Mouse (Mus musculus): ENCODE measurements around the gene Htr2c. TPM values are rescaled to one million over a fixed set of nuclear protein-coding genes. Genes with fewer than 3 reads are reported as not detected.

Gene Htr2c
- not detected in 2 replicates for polyA plus RNA-seq (2015; fragmentation: Nextera tagmentation; extraction: Ambion mirVana)

DNA sequence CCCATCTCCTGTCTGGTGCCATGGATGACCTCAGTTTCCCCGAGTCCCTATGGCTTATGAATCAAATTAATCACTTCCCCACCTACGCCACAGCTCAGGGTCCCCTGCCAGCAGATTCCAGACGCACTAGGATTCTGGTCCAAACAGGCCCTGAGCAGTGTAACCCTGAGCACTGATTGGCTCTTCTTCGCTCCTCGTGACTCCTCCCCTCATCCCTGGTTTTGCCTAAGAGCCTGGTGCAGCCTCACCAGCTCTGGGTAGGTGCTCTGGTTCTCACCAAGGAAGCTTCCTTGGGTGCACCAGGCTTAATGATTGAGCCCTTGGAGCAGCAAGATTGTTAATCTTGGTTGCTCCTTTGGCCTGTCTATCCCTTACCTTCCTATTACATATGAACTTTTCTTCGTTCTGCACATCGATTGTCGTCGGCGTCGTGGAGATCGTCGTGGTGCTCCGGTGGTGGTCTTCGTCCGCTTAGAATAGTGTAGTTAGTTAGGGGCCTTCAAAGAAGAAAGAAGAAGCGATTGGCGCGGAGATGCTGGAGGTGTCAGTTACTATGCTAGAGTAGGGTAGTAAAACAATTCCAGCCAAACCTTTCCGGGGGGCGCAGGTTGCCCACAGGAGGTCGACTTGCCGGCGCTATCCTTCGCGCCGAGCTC is at the start of gene Htr2c:
Htr2c (plus strand) TSS at position 256 of the 656 bp plus-strand sequence.
- WGBS = 20% methylated on average over 27 of the region's 27 CpGs
- peak within 1 kb of the TSS; percentile 53 for H3K4me2 ChIP-seq (replicated peaks)
- H3K36me3 ChIP-seq = no peaks in the 10 kb centered on the region
- H3K4me3 ChIP-seq (replicated peaks) = no peak within 1 kb of the TSS; the same call in 1 of the 2 replicates
- H3K27me3 ChIP-seq (replicated peaks) = 0 out of 2 replicates have a peak, but pooled peaks cover 8% of the 10 kb centered on the region
- no peaks in the 10 kb centered on the region for H3K4me1 ChIP-seq (replicated peaks)
- H3K27ac ChIP-seq = no peak within 1 kb of the TSS
- H3K9me3 ChIP-seq = no peaks in the 10 kb centered on the region
- H3K9ac ChIP-seq = no peak within 1 kb of the TSS
- ATAC-seq = no peak

DNA sequence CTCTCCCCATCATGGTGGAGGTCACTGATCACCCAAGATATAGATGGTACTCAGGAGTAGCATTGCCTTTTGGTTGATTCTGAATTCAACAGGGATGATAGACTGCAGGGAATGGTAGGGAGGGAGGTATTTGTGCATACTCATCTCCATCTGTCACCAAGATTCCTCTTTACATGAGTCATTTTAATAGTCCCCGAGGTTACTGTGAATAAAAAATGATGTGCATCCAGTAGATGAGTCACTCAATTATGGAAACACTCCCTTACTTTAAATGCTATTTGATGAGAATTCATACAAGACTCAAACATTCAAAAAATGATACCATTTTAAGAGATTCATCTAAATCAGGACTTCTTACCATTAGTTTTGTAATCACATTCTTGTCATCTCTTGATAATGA is 34.1 kb upstream of the Htr2c start:
- H3K27me3 ChIP-seq (replicated peaks) = no peaks in the 10 kb centered on the region
- no peak overlapping the region for H3K4me2 ChIP-seq (replicated peaks)
- 52% methylated on average over 1 of the region's 1 CpGs for WGBS
- no peak overlapping the region for H3K4me3 ChIP-seq (replicated peaks)
- no peak for ATAC-seq
- H3K4me1 ChIP-seq (replicated peaks) = no peaks in the 10 kb centered on the region
- H3K9me3 ChIP-seq = no peaks in the 10 kb centered on the region
- H3K27ac ChIP-seq = no peak overlapping the region
- no peak overlapping the region for H3K9ac ChIP-seq
- H3K36me3 ChIP-seq = no peaks in the 10 kb centered on the region

DNA sequence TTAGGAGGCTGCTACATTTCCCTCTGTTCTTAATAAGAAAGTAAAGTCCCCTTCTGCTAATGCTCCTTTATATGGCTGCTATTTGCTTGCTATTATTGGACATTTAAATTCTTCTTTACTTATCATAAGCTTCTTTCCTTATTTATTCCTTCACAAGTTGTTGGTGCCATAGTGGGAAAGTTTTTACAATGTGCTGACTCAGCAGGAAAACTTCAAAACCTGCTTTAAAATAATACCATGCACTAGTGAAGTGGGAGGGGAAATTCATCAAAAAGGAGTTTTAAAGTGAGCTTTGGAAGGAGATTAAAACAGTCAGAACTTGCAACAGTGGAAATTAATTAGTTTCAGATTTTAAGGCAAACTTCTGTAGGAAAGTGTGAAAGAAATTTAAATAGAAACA is 26.0 kb upstream of the Htr2c start:
- Histone ChIP-seq H3K36me3 (no peaks in the 10 kb centered on the region), H3K27ac (no peak overlapping the region), H3K4me1 (replicated peaks) (no peaks in the 10 kb centered on the region), H3K27me3 (replicated peaks) (no peaks in the 10 kb centered on the region), H3K4me3 (replicated peaks) (no peak overlapping the region), H3K4me2 (replicated peaks) (no peak overlapping the region), H3K9ac (no peak overlapping the region), H3K9me3 (no peaks in the 10 kb centered on the region)
- ATAC-seq = no peak

DNA sequence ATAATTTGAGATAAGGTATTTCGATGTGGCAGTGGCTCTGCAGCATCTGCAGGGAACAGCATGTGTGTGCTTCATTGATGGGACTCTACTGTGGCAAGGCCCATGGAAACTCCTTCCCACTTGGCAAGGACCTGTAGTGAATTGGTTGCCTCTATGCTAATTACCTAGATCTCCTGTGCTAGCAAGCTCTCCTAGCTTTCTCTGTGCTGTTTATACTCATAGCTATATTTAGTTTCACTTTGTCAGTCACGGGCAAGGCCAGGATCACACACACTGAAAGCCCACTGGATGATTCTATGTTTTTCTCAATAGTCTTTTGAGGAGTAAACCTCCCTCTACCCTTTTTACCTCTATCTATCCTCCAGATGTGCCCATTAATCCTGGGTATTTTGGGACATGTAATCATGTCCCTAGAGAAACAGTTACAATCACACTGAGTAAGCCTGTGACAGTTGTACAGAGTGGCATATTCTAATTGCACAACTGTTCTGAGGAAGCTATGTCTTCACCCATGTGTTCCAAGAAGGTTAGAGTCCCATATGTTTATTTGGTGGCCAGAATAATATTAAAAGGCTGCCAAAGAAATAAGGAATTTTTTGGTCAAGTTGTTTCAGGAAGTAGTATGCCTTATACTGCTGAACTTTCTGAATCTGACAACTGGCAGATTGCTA is 16.0 kb upstream of the Htr2c start:
- ATAC-seq = no peak
- 89% methylated on average over 2 of the region's 2 CpGs for WGBS
- Histone ChIP-seq H3K27me3 (replicated peaks) (no peaks in the 10 kb centered on the region), H3K4me2 (replicated peaks) (no peak overlapping the region), H3K4me3 (replicated peaks) (no peak overlapping the region), H3K9ac (no peak overlapping the region), H3K27ac (no peak overlapping the region), H3K9me3 (no peaks in the 10 kb centered on the region), H3K36me3 (no peaks in the 10 kb centered on the region), H3K4me1 (replicated peaks) (no peaks in the 10 kb centered on the region)

DNA sequence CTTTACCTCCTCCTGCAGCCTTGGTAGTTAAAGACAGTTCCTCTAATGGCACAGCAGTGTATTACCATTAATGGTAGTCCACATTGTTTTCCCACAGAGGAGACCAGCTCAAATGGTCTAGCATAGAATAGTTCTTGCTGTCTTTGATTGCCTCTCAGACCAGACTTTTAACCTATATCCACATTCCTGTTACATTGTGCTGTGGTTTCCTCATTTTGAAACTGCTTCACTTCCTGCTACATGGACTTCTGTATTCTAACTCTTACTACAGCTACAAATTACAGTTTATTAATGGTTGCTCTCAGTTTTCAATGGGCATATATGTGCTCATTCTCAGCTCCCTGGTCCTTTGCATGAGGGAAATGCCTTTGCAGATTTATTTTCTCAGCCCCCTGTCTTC is 15.3 kb upstream of the Htr2c start:
- Histone ChIP-seq H3K4me1 (replicated peaks) (no peaks in the 10 kb centered on the region), H3K9ac (no peak overlapping the region), H3K4me3 (replicated peaks) (no peak overlapping the region), H3K9me3 (no peaks in the 10 kb centered on the region), H3K4me2 (replicated peaks) (no peak overlapping the region), H3K27ac (no peak overlapping the region), H3K36me3 (no peaks in the 10 kb centered on the region), H3K27me3 (replicated peaks) (no peaks in the 10 kb centered on the region)
- no peak for ATAC-seq

DNA sequence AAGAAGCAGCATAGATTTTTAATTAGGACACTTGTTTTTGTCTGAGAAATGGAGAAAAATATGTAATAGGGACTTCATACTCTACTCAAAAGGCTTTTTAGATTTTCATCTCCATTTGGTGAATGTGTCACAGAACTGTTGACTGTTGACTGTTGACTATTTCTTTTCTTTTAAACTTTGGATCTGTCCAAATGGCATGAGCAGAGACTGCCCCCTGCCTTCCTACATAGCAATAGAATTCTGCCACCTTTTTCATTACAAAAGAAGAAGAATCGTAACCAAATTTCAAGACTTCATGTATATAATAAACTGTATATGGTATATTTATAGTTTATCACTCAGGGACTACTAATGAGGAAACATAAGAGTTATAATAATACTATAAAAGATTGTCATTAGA is 3.7 kb upstream of the Htr2c start:
- no peak for ATAC-seq
- WGBS = 74% methylated on average over 1 of the region's 1 CpGs
- H3K9me3 ChIP-seq = no peaks in the 10 kb centered on the region
- no peaks in the 10 kb centered on the region for H3K36me3 ChIP-seq
- no peak overlapping the region for H3K4me3 ChIP-seq (replicated peaks)
- no peak overlapping the region for H3K27ac ChIP-seq
- no peaks in the 10 kb centered on the region for H3K4me1 ChIP-seq (replicated peaks)
- H3K9ac ChIP-seq = no peak overlapping the region
- 0 out of 2 replicates have a peak, but pooled peaks cover 8% of the 10 kb centered on the region for H3K27me3 ChIP-seq (replicated peaks)
- no peak overlapping the region for H3K4me2 ChIP-seq (replicated peaks)

DNA sequence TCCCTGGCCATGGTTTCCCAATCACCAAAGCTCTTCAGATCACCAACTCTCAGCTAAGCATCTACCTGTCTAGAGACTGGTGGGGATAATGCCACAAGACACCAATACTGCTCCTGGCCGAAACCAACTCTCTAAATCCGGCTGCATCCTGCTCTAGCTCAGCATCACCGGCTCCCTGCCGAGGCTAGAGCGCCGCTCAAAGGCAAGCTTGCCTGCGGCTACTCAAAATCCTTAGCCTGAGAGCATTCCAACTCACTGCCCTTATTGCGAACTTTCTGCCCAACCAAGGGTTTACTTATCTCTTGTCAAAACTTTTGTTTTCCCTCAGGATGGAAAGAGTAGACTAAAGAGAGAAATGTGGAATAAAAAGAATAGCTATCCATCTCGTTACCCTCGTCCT is 2.4 kb upstream of the Htr2c start:
- Histone ChIP-seq H3K4me1 (replicated peaks) (no peaks in the 10 kb centered on the region), H3K27me3 (replicated peaks) (0 out of 2 replicates have a peak, but pooled peaks cover 8% of the 10 kb centered on the region), H3K36me3 (no peaks in the 10 kb centered on the region), H3K4me2 (replicated peaks) (no peak overlapping the region), H3K9me3 (no peaks in the 10 kb centered on the region), H3K9ac (no peak overlapping the region), H3K4me3 (replicated peaks) (no peak overlapping the region), H3K27ac (no peak overlapping the region)
- 19% methylated on average over 10 of the region's 10 CpGs for WGBS
- ATAC-seq = no peak

DNA sequence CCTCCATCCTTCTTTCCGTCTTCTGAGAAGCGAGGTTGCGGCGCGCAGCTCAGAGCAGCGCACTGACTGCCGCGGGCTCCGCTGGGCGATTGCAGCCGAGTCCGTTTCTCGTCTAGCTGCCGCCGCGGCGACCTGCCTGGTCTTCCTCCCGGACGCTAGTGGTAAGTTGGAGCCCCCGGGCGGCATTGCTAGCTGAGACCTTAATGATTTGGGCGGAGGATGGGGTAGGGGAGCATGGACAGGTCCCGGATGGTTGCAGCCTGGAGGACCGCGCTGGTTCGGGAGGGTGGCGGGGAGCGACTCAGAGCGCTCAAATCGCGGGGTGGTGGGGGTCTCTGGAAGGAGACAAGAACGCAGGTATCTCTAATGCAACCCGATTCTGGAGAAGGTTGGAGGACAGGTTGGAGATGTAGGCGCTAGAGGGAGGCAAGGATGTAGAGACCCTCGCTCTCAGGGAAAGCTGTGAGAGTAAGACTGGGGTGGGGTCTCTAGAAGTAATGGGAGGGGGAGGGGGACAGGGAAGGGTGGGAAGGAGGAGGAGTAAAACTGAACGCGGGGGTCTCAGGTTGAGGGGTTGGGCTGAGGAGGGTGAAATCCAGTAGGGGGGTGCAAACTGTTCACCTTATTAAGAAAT is 718 bp downstream of the Htr2c start:
- no peaks in the 10 kb centered on the region for H3K36me3 ChIP-seq
- H3K9ac ChIP-seq = no peak overlapping the region
- no peaks in the 10 kb centered on the region for H3K9me3 ChIP-seq
- H3K4me3 ChIP-seq (replicated peaks) = no peak overlapping the region; the same call in 1 of the 2 replicates
- H3K27ac ChIP-seq = no peak overlapping the region
- H3K27me3 ChIP-seq (replicated peaks) = 0 out of 2 replicates have a peak, but pooled peaks cover 8% of the 10 kb centered on the region
- no peaks in the 10 kb centered on the region for H3K4me1 ChIP-seq (replicated peaks)
- WGBS = 14% methylated on average over 37 of the region's 37 CpGs
- no peak for ATAC-seq
- H3K4me2 ChIP-seq (replicated peaks) = peak overlapping the region; percentile 53

DNA sequence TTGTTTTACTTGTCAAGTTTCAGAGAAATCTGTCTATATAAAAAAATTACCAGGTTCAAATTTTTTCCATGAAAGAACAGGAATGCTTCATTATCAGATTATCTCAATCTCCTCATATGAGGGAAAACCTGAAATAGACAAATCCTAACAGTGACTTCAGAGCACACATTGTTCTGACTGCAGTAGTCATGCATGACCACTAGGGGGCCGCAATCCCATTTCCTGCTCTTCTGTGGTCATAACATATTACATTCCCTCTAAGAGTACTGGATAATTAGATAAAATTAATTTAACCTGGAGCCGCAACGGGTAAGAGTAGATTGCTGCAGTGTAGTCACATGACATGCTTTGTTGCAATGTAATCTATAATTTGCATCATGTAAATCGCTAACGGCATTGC is 17.6 kb downstream of the Htr2c start:
- no peak for ATAC-seq
- no peak overlapping the region for H3K4me3 ChIP-seq (replicated peaks)
- H3K9ac ChIP-seq = no peak overlapping the region
- no peak overlapping the region for H3K27ac ChIP-seq
- H3K27me3 ChIP-seq (replicated peaks) = no peaks in the 10 kb centered on the region
- H3K36me3 ChIP-seq = no peaks in the 10 kb centered on the region
- H3K9me3 ChIP-seq = no peaks in the 10 kb centered on the region
- no peak overlapping the region for H3K4me2 ChIP-seq (replicated peaks)
- WGBS = 63% methylated on average over 5 of the region's 5 CpGs
- H3K4me1 ChIP-seq (replicated peaks) = no peaks in the 10 kb centered on the region

DNA sequence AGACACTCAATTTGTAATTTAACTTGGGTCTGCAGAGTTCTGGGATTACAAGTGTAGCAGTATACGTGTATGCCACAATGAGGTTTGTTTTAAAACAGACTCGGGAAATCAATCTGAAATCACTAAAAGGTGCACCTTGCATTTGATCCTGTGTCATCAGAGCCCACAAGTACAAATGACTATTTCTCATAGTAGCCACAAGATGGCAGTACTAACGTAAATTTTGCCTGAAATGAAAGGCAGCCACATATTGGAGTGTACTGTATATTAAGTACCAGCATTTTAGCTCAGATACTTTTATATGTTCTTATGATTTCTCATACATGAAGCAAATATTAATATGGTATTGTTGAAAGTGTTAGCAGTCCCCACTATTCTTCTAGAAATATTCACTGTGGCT is 93.4 kb downstream of the Htr2c start:
- Histone ChIP-seq H3K36me3 (no peaks in the 10 kb centered on the region), H3K27ac (no peak overlapping the region), H3K4me2 (replicated peaks) (no peak overlapping the region), H3K4me3 (replicated peaks) (no peak overlapping the region), H3K4me1 (replicated peaks) (no peaks in the 10 kb centered on the region), H3K9ac (no peak overlapping the region), H3K9me3 (no peaks in the 10 kb centered on the region), H3K27me3 (replicated peaks) (no peaks in the 10 kb centered on the region)
- ATAC-seq = no peak
- WGBS = 17% methylated on average over 3 of the region's 3 CpGs

DNA sequence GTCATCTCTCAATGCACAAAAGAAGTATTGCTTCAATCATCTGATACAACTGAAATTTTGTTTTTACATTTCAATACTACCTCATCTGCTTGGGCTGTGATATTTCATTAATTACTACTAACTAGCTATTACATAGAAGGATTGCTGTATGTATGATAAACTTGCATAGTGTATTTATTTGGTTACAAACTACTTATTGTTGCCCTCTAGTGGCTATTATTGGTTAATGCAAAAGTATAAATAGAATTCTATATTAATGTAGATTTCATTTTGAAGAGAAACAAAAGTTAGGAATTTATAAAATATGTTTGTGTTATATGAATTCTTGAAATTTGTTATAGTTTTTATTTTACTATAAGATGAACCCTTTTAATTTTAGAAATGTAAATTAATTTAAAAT is 109.3 kb downstream of the Htr2c start:
- Histone ChIP-seq H3K4me1 (replicated peaks) (no peaks in the 10 kb centered on the region), H3K9me3 (no peaks in the 10 kb centered on the region), H3K4me2 (replicated peaks) (no peak overlapping the region), H3K27ac (no peak overlapping the region), H3K4me3 (replicated peaks) (no peak overlapping the region), H3K9ac (no peak overlapping the region), H3K27me3 (replicated peaks) (no peaks in the 10 kb centered on the region), H3K36me3 (no peaks in the 10 kb centered on the region)
- ATAC-seq = no peak

DNA sequence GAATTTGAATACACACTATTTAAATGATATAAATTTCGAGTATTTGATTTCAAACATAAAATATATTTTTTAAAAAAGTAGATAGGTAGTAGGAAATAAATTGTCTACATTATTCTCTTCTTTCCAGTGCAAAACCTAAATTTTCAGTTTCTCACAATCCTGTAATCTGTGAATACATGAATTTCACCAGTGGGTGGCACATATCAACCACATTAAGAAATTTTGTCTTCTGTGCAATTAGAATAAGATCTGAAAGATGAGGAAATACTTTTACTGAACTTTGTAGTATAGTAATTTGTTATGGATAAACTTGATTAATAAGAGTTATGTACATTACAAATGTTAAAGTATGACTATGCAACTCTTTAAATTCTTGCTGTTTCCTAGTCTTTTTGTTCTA is 156.8 kb downstream of the Htr2c start:
- no peak for ATAC-seq
- Histone ChIP-seq H3K27ac (no peak overlapping the region), H3K36me3 (no peaks in the 10 kb centered on the region), H3K27me3 (replicated peaks) (no peaks in the 10 kb centered on the region), H3K4me2 (replicated peaks) (no peak overlapping the region), H3K9me3 (no peaks in the 10 kb centered on the region), H3K4me3 (replicated peaks) (no peak overlapping the region), H3K4me1 (replicated peaks) (no peaks in the 10 kb centered on the region), H3K9ac (no peak overlapping the region)
- WGBS = 40% methylated on average over 1 of the region's 1 CpGs

DNA sequence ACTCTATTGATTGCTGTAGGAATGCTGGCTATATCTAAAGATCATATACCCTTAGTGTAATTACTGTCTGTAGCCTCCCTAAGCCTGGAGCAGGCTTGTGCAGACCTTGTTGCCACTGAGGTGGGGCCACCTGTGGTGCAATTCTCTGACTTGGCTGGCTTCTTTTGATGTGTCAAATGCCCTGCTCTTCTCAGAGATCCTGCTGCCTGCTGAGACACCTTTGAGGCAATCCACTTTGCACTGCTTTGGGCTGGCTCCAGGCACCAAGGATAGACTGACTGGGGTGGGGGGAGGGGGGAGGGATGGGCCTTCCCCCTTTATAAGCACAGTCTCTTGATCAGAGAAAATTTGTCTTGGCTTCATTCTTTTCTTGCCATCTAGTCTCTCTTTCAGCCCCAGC is 252.9 kb downstream of the Htr2c start:
- Histone ChIP-seq H3K4me3 (replicated peaks) (no peak overlapping the region), H3K4me1 (replicated peaks) (no peaks in the 10 kb centered on the region), H3K36me3 (no peaks in the 10 kb centered on the region), H3K27ac (no peak overlapping the region), H3K4me2 (replicated peaks) (no peak overlapping the region), H3K9ac (no peak overlapping the region), H3K27me3 (replicated peaks) (no peaks in the 10 kb centered on the region), H3K9me3 (no peaks in the 10 kb centered on the region)
- no peak for ATAC-seq
